Mouse (Mus musculus) forelimb bud, embryonic 11.5 days (tissue): ENCODE data around the gene Samt2.
"Not testable (repeated sequence)": the region's sequence is repeated elsewhere in the genome, so short reads cannot be mapped to it uniquely, and the experiment has no call there.

Source experiments
- DNase-seq: peaks from one replicate; pipeline ENCODE4 v3.0.0-alpha.2; 2012; ENCODE audit warnings: low read depth, low spot score

Gene Samt2

DNA sequence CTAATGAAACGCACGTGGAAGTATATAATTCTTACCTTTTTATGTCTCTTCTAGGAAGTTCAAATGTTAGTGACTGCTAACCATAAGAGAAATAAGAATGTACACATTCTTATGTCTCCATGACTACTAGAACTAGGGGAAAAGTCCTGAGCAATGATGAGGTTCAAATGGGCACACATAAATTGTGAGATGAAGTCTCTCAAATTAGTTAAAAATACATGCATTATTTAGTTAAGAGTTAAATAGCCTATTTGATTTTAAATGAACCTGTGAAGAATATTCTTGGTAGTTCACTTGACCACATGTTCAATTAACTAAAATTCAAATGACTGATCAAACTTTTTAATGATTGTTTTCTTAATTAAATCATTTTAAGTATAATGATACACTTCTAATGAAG, at the start of gene Samt2:
Gene Samt2, minus strand, starts transcription at position 101 of the 400 bp plus-strand sequence.
- not testable (repeated sequence) for DNase-seq
